Mouse (Mus musculus) adrenal gland, adult 18-20 months (tissue): Measurements from ENCODE around the gene Btf3l4. TPM values are rescaled to one million over a fixed set of nuclear protein-coding genes. Genes with fewer than 3 reads are reported as not detected.
A peak's percentile ranks its signal among the peaks of the same experiment; 100 is the strongest.

Source experiments
- DNase-seq, 2 experiments: peaks; one replicate each; pipeline ENCODE4 v3.0.0; 2021 to 2022; ENCODE audit warnings: low spot score in 2 of 2
- total RNA-seq, 2 experiments: library from RNA; stranded (reverse); gene quantifications; 1 replicate in 1 of 2; 2 replicates in 1 of 2; pipeline ENCODE4 v1.2.3; 2021

Btf3l4 gene
- total RNA-seq, 2 experiments from 2014 or later, result 115 to 126 TPM

GRCm38 (mm10) chr4:108826096-108826495 is 7.3 kb downstream of the Btf3l4 start:
- DNase-seq, result no peak

- no peak for DNase-seq
Measured at GRCm38 (mm10) chr4:108825677-108826076, 7.7 kb downstream of the Btf3l4 start.

GRCm38 (mm10) chr4:108811550-108811949 is 21.9 kb downstream of the Btf3l4 start:
- DNase-seq, result no peak

- DNase-seq, result no peak
Measured at GRCm38 (mm10) chr4:108811142-108811541, 22.3 kb downstream of the Btf3l4 start.

GRCm38 (mm10) chr4:108803535-108803934 is 29.9 kb downstream of the Btf3l4 start:
- DNase-seq, result no peak

GRCm38 (mm10) chr4:108798083-108798830 is 35.2 kb downstream of the Btf3l4 start:
- DNase-seq, result peak; percentile 70 to 78

GRCm38 (mm10) chr4:108796701-108797100 is 36.7 kb downstream of the Btf3l4 start:
- no peak for DNase-seq

GRCm38 (mm10) chr4:108793941-108794340 is 39.5 kb downstream of the Btf3l4 start:
- DNase-seq, result no peak

GRCm38 (mm10) chr4:108790507-108790906 is 42.9 kb downstream of the Btf3l4 start:
- DNase-seq, result no peak

GRCm38 (mm10) chr4:108789258-108789936 is 44.0 kb downstream of the Btf3l4 start:
- DNase-seq, result no peak

- peak in 1 of 2 experiments; percentile 22 for DNase-seq
Measured at GRCm38 (mm10) chr4:108782421-108783085, 50.9 kb downstream of the Btf3l4 start.

GRCm38 (mm10) chr4:108781596-108781995 is 51.8 kb downstream of the Btf3l4 start:
- DNase-seq, result no peak

- no peak for DNase-seq
Measured at GRCm38 (mm10) chr4:108780864-108781205, 52.6 kb downstream of the Btf3l4 start.

GRCm38 (mm10) chr4:108780057-108780863 is 53.2 kb downstream of the Btf3l4 start, which contains the start of gene Zfyve9:
Gene Zfyve9 (minus strand): TSS chr4:108780798.
- peak; percentile 89 for DNase-seq

GRCm38 (mm10) chr4:108779763-108780056 is 53.7 kb downstream of the Btf3l4 start:
- DNase-seq, result no peak

- no peak for DNase-seq
Measured at GRCm38 (mm10) chr4:108768527-108768926, 64.9 kb downstream of the Btf3l4 start.

Other genes with a start within 250 kb of the Btf3l4 start
- 10 to 100 TPM; 33.4 to 44.0 TPM for gene Cc2d1b, start 213.7 kb downstream of the Btf3l4 start, total RNA-seq
- 1 to 10 TPM in 1 of 2 experiments, under 1 TPM in 1; 0.38 to 1.2 TPM for gene 3110021N24Rik, start 114.0 kb downstream of the Btf3l4 start, total RNA-seq
- 10 to 100 TPM; 22.3 to 26.9 TPM for gene Zfyve9, start 52.8 kb downstream of the Btf3l4 start, total RNA-seq
- 10 to 100 TPM; 66.4 to 68.5 TPM for gene Txndc12, start 987 bp upstream of the Btf3l4 start, total RNA-seq
- 10 to 100 TPM; 30.2 to 33.4 TPM for gene Kti12, start 14.2 kb upstream of the Btf3l4 start, total RNA-seq
- not detected for gene A730015C16Rik, start 15.0 kb upstream of the Btf3l4 start, total RNA-seq
- 10 to 100 TPM; 35.7 to 43.5 TPM for gene Rab3b, start 45.4 kb upstream of the Btf3l4 start, total RNA-seq
- 100 to 1,000 TPM; 109 to 123 TPM for gene Nrd1, start 167.0 kb upstream of the Btf3l4 start, total RNA-seq